ENCODE assay signal across 8 mouse cellular contexts in the genomic region with DNA sequence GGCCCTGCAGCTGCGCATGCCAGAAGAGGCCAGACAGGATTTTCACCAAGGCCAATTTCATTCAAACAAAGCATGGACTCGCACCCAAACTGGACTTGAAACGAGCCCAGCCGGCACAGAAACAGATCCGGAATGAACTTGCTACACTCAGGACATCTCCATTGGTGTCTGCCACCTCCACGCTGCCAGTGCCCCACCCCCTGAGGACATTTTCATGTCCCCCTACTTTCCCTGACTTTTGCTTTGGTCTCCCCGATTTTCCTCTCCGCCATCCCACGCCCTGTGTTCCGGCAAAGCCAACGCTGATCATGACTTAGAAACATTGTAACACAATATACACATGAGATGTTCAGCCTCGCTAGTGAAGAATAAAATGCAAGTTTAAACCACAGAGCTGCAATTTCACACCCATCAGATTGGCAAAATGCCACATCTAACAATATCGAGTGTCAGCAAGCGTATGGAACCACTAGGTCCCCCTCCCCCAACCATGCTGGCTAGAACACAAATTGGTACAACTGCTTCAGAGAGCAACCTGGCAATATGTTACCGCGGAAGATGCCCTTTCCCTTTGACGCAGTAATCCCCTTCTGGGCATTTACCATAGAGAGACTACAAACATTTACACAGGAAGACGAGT. TPM values are rescaled to one million over a fixed set of nuclear protein-coding genes. Genes with fewer than 3 reads are reported as not detected.
DNase-seq lines count a peak whose midpoint lies in the region; ATAC-seq and TF ChIP-seq lines count a peak whose summit lies in the region.
"Had no signal": no experiment of that assay in that cellular context is flagged by ENCODE, and none has a peak within 500 bp of the region (broad histone marks: within the 10 kb centered on the region; RNA-seq: fewer than 3 reads in every experiment).

No protein-coding gene starts in this region.

- H3K4me3 ChIP-seq in layer of hippocampus, adult 2 months, result peak overlapping the region; percentile 33
- no peak overlapping the region for H3K4me3 ChIP-seq in midbrain, embryonic 16.5 days (ENCODE audit: low read depth, low read length)

- WGBS in midbrain, embryonic 16.5 days, result 78% methylated on average over 18 of the region's 18 CpGs

- ATAC-seq in megakaryocyte progenitor cell, adult 5-6 weeks (replicated peaks; ENCODE audit: poor library complexity), result peak; percentile 25
- ATAC-seq in midbrain, embryonic 16.5 days, result no peak

- peak overlapping the region; percentile 21 for H3K27ac ChIP-seq in layer of hippocampus, adult 2 months
- no peak overlapping the region for H3K27ac ChIP-seq in midbrain, embryonic 16.5 days (ENCODE audit: low read length)

- no peaks in the 10 kb centered on the region for H3K9me3 ChIP-seq in midbrain, embryonic 16.5 days (replicated peaks; ENCODE audit: control insufficient read depth, low read length, poor library complexity, severe bottlenecking)

- H3K9ac ChIP-seq in midbrain, embryonic 16.5 days (ENCODE audit: low read depth, low read length), result no peak overlapping the region

- TF ChIP-seq CTCF in layer of hippocampus, adult 2 months (conservative IDR thresholded peaks at IDR 0.05), result no peak

- peak; percentile 30 to 46 for DNase-seq in layer of hippocampus, adult 2 months (ENCODE audit: low spot score in 2 of 2)
- DNase-seq in layer of hippocampus, postnatal 10 days (ENCODE audit: low spot score in 2 of 2), result no peak
- DNase-seq in ZHBTc4 (ENCODE audit: low read depth, low spot score), result peak; percentile 41
- DNase-seq in cerebellum, postnatal 25 days, result peak; percentile 66 to 74
- DNase-seq in embryo, embryonic 11 days, result no peak
- DNase-seq: layer of hippocampus, postnatal 36 days had no signal

- no peak overlapping the region for H3K4me2 ChIP-seq in midbrain, embryonic 16.5 days (ENCODE audit: low read length)

- peaks cover 12% of the 10 kb centered on the region for H3K4me1 ChIP-seq in midbrain, embryonic 16.5 days (ENCODE audit: control insufficient read depth, insufficient read depth, low read length)

- H3K36me3 ChIP-seq in midbrain, embryonic 16.5 days (ENCODE audit: control insufficient read depth, insufficient read depth, low read length), result no peaks in the 10 kb centered on the region

- no peaks in the 10 kb centered on the region for H3K27me3 ChIP-seq in midbrain, embryonic 16.5 days (ENCODE audit: control insufficient read depth, insufficient read depth, low read depth, low read length)

RNA-seq across cellular contexts. Expression of gene Usp46, which starts 6.7 kb away (rescaled TPM):
- 100 to 1,000 TPM; 135 to 138 TPM for total RNA-seq in layer of hippocampus, adult 2 months (2021)
- 100 to 1,000 TPM; 109 to 136 TPM for total RNA-seq in layer of hippocampus, postnatal 10 days (2021)
- 20.5 and 25.0 TPM in 2 replicates for total RNA-seq in megakaryocyte progenitor cell, adult 5-6 weeks (2015)
- 14.2 and 21.7 TPM in 2 replicates for total RNA-seq in megakaryocyte progenitor cell, adult 5-6 weeks (2017)
- 38.5 and 40.0 TPM in 2 replicates for polyA plus RNA-seq in midbrain, embryonic 16.5 days (2015; fragmentation: Nextera tagmentation; extraction: Ambion mirVana)

Comparison
In these comparisons a context has a peak if more than half of its experiments do, and no peak if none do; other contexts are left out.
1. DNase-seq: peak in layer of hippocampus, adult 2 months (2 of 2), ZHBTc4 (single experiment) and cerebellum, postnatal 25 days (2 of 2); none in layer of hippocampus, postnatal 10 days (0 of 2) and embryo, embryonic 11 days (single experiment).
2. RNA of gene Usp46, which starts 6.7 kb away (total RNA-seq): 135 to 138 TPM in layer of hippocampus, adult 2 months and 109 to 136 TPM in layer of hippocampus, postnatal 10 days; 14.2 to 25.0 TPM in megakaryocyte progenitor cell, adult 5-6 weeks; every median in the first group is over 4 times any median in the second.